Mouse (Mus musculus): ENCODE measurements around the gene Zbtb32. TPM values are rescaled to one million over a fixed set of nuclear protein-coding genes. Genes with fewer than 3 reads are reported as not detected.

Zbtb32 gene
- polyA plus RNA-seq, 1 experiment from 2014 or later: 0.27 TPM

DNA sequence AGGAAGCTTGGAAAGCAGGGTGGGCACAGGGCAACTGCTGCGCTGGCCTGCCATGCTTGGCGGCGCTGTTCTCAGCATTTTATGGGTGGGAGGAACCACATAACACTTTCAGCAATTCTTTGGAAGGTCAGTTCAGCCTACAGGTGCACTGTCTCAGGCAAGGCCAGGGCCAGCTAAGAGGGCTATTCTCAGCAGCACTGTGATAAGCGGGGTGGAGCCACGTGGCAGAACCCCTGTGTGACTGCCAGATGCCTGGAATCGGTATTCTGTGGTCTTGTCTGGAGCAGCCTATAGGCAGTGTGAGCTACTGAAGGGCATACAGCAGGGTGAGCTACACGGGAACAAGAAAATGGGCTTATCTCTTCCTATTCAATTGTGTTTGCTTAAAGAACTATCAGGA lies 11.3 kb upstream of the Zbtb32 start:
- Histone ChIP-seq H3K4me2 (replicated peaks; ENCODE audit: low read depth, low read length) (no peak overlapping the region), H3K27ac (ENCODE audit: low read length) (no peak overlapping the region), H3K36me3 (ENCODE audit: control insufficient read depth, insufficient read depth, low read length) (no peaks in the 10 kb centered on the region), H3K4me3 (ENCODE audit: low read depth, low read length) (no peak overlapping the region), H3K4me1 (ENCODE audit: control insufficient read depth, insufficient read depth, low read length) (no peaks in the 10 kb centered on the region), H3K9ac (replicated peaks; ENCODE audit: low read depth, low read length) (no peak overlapping the region), H3K9me3 (ENCODE audit: control insufficient read depth, low read depth, low read length) (no peaks in the 10 kb centered on the region), H3K27me3 (ENCODE audit: control insufficient read depth, insufficient read depth, low read length) (no peaks in the 10 kb centered on the region)
- WGBS: 49% methylated on average over 7 of the region's 7 CpGs
- peak; percentile 46; the same call in 1 of the 2 replicates for ATAC-seq (ENCODE audit: insufficient number of reproducible peaks, insufficient read depth, low FRiP score, low read depth)

DNA sequence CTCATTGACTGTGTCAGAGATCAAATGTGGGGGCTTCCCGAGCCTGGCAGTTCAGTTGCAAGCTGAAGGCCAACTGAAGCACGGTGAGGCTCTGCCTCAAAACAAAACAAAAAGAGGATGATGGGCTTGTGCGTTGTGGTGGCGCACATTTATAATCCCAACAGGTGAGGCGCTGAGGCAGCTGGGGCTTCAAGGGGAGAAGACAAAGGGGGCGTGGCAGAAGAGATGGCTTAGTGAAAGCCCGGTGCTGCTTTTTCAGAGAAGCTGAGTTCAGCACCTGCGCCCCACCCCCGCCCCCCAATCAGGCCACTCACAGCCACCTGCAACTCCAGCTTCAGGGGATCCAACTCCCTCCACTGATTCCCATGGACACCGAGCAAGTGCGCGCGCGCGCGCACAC lies 9.8 kb upstream of the Zbtb32 start:
- Histone ChIP-seq H3K9me3 (ENCODE audit: control insufficient read depth, low read depth, low read length) (no peaks in the 10 kb centered on the region), H3K9ac (replicated peaks; ENCODE audit: low read depth, low read length) (no peak overlapping the region), H3K27ac (ENCODE audit: low read length) (no peak overlapping the region), H3K4me3 (ENCODE audit: low read depth, low read length) (no peak overlapping the region), H3K4me1 (ENCODE audit: control insufficient read depth, insufficient read depth, low read length) (no peaks in the 10 kb centered on the region), H3K36me3 (ENCODE audit: control insufficient read depth, insufficient read depth, low read length) (no peaks in the 10 kb centered on the region), H3K27me3 (ENCODE audit: control insufficient read depth, insufficient read depth, low read length) (no peaks in the 10 kb centered on the region), H3K4me2 (replicated peaks; ENCODE audit: low read depth, low read length) (no peak overlapping the region)
- WGBS: 45% methylated on average over 16 of the region's 16 CpGs
- no peak for ATAC-seq (ENCODE audit: insufficient number of reproducible peaks, insufficient read depth, low FRiP score, low read depth)

DNA sequence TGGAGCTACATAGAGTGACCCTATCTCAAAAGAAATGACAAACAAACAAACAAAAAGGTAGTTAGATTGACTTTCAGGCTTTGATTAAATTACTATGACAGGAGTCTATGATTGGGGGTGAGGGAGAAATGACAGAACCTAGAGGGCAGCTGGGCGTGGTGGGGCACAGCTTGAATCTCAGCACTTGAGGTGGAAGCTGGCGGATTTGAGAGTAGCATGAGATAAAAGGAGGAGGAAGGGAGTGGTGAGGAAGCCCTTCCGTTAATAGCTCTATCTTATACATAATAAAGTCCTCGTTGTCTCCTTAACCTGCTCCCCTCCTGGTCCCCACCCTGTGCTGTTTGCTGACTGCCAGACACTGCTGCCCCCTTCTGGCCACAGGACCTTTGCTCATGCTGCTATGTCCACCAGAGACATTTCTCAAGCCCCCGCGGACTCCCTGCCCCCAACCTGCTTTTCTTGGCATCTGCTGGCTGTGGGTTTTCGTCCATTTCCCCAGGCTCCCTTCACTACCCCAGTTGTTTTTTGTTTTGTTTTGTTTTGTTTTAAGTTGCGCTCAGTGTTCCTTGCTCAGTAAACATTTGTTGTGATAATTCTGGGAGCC lies 9.1 kb upstream of the Zbtb32 start:
- Histone ChIP-seq H3K4me2 (replicated peaks; ENCODE audit: low read depth, low read length) (no peak overlapping the region), H3K4me1 (ENCODE audit: control insufficient read depth, insufficient read depth, low read length) (no peaks in the 10 kb centered on the region), H3K9me3 (ENCODE audit: control insufficient read depth, low read depth, low read length) (no peaks in the 10 kb centered on the region), H3K27ac (ENCODE audit: low read length) (no peak overlapping the region), H3K4me3 (ENCODE audit: low read depth, low read length) (no peak overlapping the region), H3K9ac (replicated peaks; ENCODE audit: low read depth, low read length) (no peak overlapping the region), H3K27me3 (ENCODE audit: control insufficient read depth, insufficient read depth, low read length) (no peaks in the 10 kb centered on the region), H3K36me3 (ENCODE audit: control insufficient read depth, insufficient read depth, low read length) (no peaks in the 10 kb centered on the region)
- 29% methylated on average over 8 of the region's 8 CpGs for WGBS
- no peak for ATAC-seq (ENCODE audit: insufficient number of reproducible peaks, insufficient read depth, low FRiP score, low read depth)

- ATAC-seq (ENCODE audit: insufficient number of reproducible peaks, insufficient read depth, low FRiP score, low read depth): no peak
- Histone ChIP-seq H3K36me3 (ENCODE audit: control insufficient read depth, insufficient read depth, low read length) (no peaks in the 10 kb centered on the region), H3K9ac (replicated peaks; ENCODE audit: low read depth, low read length) (no peak overlapping the region), H3K4me3 (ENCODE audit: low read depth, low read length) (no peak overlapping the region), H3K9me3 (ENCODE audit: control insufficient read depth, low read depth, low read length) (no peaks in the 10 kb centered on the region), H3K27ac (ENCODE audit: low read length) (no peak overlapping the region), H3K4me2 (replicated peaks; ENCODE audit: low read depth, low read length) (no peak overlapping the region), H3K27me3 (ENCODE audit: control insufficient read depth, insufficient read depth, low read length) (no peaks in the 10 kb centered on the region), H3K4me1 (ENCODE audit: control insufficient read depth, insufficient read depth, low read length) (peaks cover 3% of the 10 kb centered on the region; the same call in 1 of the 2 replicates)
- 82% methylated on average over 8 of the region's 8 CpGs for WGBS
Observed at GRCm38 (mm10) chr7:30604944-30605343, 6.2 kb upstream of the Zbtb32 start.

- no peaks in the 10 kb centered on the region for H3K36me3 ChIP-seq (ENCODE audit: control insufficient read depth, insufficient read depth, low read length)
- peaks cover 3% of the 10 kb centered on the region; the same call in 1 of the 2 replicates for H3K4me1 ChIP-seq (ENCODE audit: control insufficient read depth, insufficient read depth, low read length)
- no peak overlapping the region for H3K9ac ChIP-seq (replicated peaks; ENCODE audit: low read depth, low read length)
- H3K27me3 ChIP-seq (ENCODE audit: control insufficient read depth, insufficient read depth, low read length): no peaks in the 10 kb centered on the region
- WGBS: 53% methylated on average over 8 of the region's 8 CpGs
- H3K4me3 ChIP-seq (ENCODE audit: low read depth, low read length): no peak overlapping the region
- ATAC-seq (ENCODE audit: insufficient number of reproducible peaks, insufficient read depth, low FRiP score, low read depth): no peak
- no peak overlapping the region for H3K4me2 ChIP-seq (replicated peaks; ENCODE audit: low read depth, low read length)
- no peak overlapping the region for H3K27ac ChIP-seq (ENCODE audit: low read length)
- no peaks in the 10 kb centered on the region for H3K9me3 ChIP-seq (ENCODE audit: control insufficient read depth, low read depth, low read length)
Observed at GRCm38 (mm10) chr7:30604424-30604823, 5.7 kb upstream of the Zbtb32 start.

DNA sequence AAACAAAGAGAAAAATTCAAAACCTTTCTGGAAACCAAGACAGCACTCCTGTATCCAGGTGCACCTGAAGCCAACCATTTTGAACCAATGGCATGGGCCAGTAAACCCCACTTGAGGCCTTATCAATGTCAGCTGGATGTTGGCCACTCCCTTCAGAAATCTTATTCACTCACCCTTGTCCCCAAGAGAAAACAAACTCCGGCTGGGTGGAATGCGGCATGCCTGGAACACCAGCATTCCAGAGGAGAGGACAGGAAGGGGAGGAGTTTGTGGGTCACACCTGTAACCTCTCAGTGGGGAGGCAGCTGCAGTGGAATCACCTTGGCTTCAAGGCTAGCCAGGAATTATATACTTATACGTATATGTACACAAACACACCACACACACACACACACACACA lies 3.9 kb upstream of the Zbtb32 start:
- 10% methylated on average over 3 of the region's 3 CpGs for WGBS

GRCm38 (mm10) chr7:30600651-30601050 lies 1.9 kb upstream of the Zbtb32 start:
- Histone ChIP-seq H3K36me3 (ENCODE audit: control insufficient read depth, insufficient read depth, low read length) (no peaks in the 10 kb centered on the region), H3K27ac (ENCODE audit: low read length) (peak overlapping the region; percentile 55; the same call in 1 of the 2 replicates), H3K4me2 (replicated peaks; ENCODE audit: low read depth, low read length) (no peak overlapping the region), H3K9me3 (ENCODE audit: control insufficient read depth, low read depth, low read length) (no peaks in the 10 kb centered on the region), H3K4me1 (ENCODE audit: control insufficient read depth, insufficient read depth, low read length) (peaks cover 3% of the 10 kb centered on the region; the same call in 1 of the 2 replicates), H3K27me3 (ENCODE audit: control insufficient read depth, insufficient read depth, low read length) (no peaks in the 10 kb centered on the region), H3K4me3 (ENCODE audit: low read depth, low read length) (no peak overlapping the region), H3K9ac (replicated peaks; ENCODE audit: low read depth, low read length) (no peak overlapping the region)
- 62% methylated on average over 7 of the region's 7 CpGs for WGBS
- ATAC-seq (ENCODE audit: insufficient number of reproducible peaks, insufficient read depth, low FRiP score, low read depth): no peak

More for the DNA sequence above, 3.9 kb upstream of the Zbtb32 start:
- peak; percentile 53 for ATAC-seq (ENCODE audit: insufficient number of reproducible peaks, insufficient read depth, low FRiP score, low read depth)
- Histone ChIP-seq H3K4me3 (ENCODE audit: low read depth, low read length) (no peak overlapping the region), H3K4me2 (replicated peaks; ENCODE audit: low read depth, low read length) (no peak overlapping the region), H3K9me3 (ENCODE audit: control insufficient read depth, low read depth, low read length) (no peaks in the 10 kb centered on the region), H3K4me1 (ENCODE audit: control insufficient read depth, insufficient read depth, low read length) (peaks cover 3% of the 10 kb centered on the region; the same call in 1 of the 2 replicates), H3K27ac (ENCODE audit: low read length) (peak overlapping the region; percentile 52), H3K9ac (replicated peaks; ENCODE audit: low read depth, low read length) (no peak overlapping the region), H3K36me3 (ENCODE audit: control insufficient read depth, insufficient read depth, low read length) (no peaks in the 10 kb centered on the region), H3K27me3 (ENCODE audit: control insufficient read depth, insufficient read depth, low read length) (no peaks in the 10 kb centered on the region)

DNA sequence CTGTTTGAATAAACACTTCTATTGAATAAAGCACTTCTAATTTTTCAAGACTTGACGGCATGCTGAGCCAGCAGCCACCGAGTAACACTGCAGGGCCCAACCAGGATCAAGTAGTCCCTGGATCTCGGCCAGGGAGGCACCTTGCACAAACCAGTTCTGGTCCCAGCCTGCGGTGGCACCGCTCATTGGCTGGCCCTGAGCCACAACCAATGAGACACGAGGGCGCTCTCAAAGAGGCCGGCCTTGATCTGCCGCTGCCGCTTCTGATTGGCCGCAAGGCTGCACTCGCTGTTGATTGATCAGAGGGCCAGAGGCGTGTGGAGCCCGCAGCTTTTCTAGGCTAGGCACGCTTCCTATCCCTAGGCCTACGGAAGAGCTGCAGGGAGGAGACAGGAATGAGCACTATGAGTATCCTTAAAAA lies 1.2 kb upstream of the Zbtb32 start:
- WGBS: under 1% methylated on average over 16 of the region's 16 CpGs
- Histone ChIP-seq H3K9ac (replicated peaks; ENCODE audit: low read depth, low read length) (no peak overlapping the region), H3K36me3 (ENCODE audit: control insufficient read depth, insufficient read depth, low read length) (no peaks in the 10 kb centered on the region), H3K4me1 (ENCODE audit: control insufficient read depth, insufficient read depth, low read length) (peaks cover 3% of the 10 kb centered on the region; the same call in 1 of the 2 replicates), H3K4me3 (ENCODE audit: low read depth, low read length) (no peak overlapping the region), H3K4me2 (replicated peaks; ENCODE audit: low read depth, low read length) (0 out of 2 replicates have a peak overlapping the region, but pooled peaks have one; percentile 10), H3K9me3 (ENCODE audit: control insufficient read depth, low read depth, low read length) (no peaks in the 10 kb centered on the region), H3K27me3 (ENCODE audit: control insufficient read depth, insufficient read depth, low read length) (no peaks in the 10 kb centered on the region), H3K27ac (ENCODE audit: low read length) (peak overlapping the region; percentile 55; the same call in 1 of the 2 replicates)
- ATAC-seq (ENCODE audit: insufficient number of reproducible peaks, insufficient read depth, low FRiP score, low read depth): peak; percentile 94

- Histone ChIP-seq H3K36me3 (ENCODE audit: control insufficient read depth, insufficient read depth, low read length) (no peaks in the 10 kb centered on the region), H3K4me1 (ENCODE audit: control insufficient read depth, insufficient read depth, low read length) (peaks cover 3% of the 10 kb centered on the region; the same call in 1 of the 2 replicates), H3K27me3 (ENCODE audit: control insufficient read depth, insufficient read depth, low read length) (no peaks in the 10 kb centered on the region), H3K9me3 (ENCODE audit: control insufficient read depth, low read depth, low read length) (no peaks in the 10 kb centered on the region), H3K4me2 (replicated peaks; ENCODE audit: low read depth, low read length) (no peak overlapping the region), H3K4me3 (ENCODE audit: low read depth, low read length) (no peak overlapping the region), H3K27ac (ENCODE audit: low read length) (no peak overlapping the region), H3K9ac (replicated peaks; ENCODE audit: low read depth, low read length) (no peak overlapping the region)
- WGBS: 64% methylated on average over 5 of the region's 5 CpGs
- ATAC-seq (ENCODE audit: insufficient number of reproducible peaks, insufficient read depth, low FRiP score, low read depth): no peak
Observed at GRCm38 (mm10) chr7:30596811-30597210, 1.9 kb downstream of the Zbtb32 start.

Measured in stomach, embryonic 14.5 days (tissue).